In genomic region chr13:97442806-97443205, GRCm38 (mm10) we compare ENCODE assay signal across 10 mouse cellular contexts.
DNase-seq lines count a peak whose midpoint lies in the region; ATAC-seq and TF ChIP-seq lines count a peak whose summit lies in the region.
"Had no signal": no experiment of that assay in that cellular context is flagged by ENCODE, and none has a peak within 500 bp of the region (broad histone marks: within the 10 kb centered on the region; RNA-seq: fewer than 3 reads in every experiment).

No protein-coding gene starts in this region.

- no peaks in the 10 kb centered on the region for H3K9me3 ChIP-seq in hindbrain, embryonic 11.5 days (ENCODE audit: control insufficient read depth, low read length)
- no peaks in the 10 kb centered on the region for H3K9me3 ChIP-seq in hindbrain, postnatal 0 days (ENCODE audit: low read length)
- no peaks in the 10 kb centered on the region for H3K9me3 ChIP-seq in neural tube, embryonic 12.5 days
- no peaks in the 10 kb centered on the region for H3K9me3 ChIP-seq in neural tube, embryonic 15.5 days (replicated peaks)
- no peaks in the 10 kb centered on the region for H3K9me3 ChIP-seq in embryonic facial prominence, embryonic 10.5 days
- H3K9me3 ChIP-seq in stomach, embryonic 16.5 days (replicated peaks; ENCODE audit: control insufficient read depth, low read length) = no peaks in the 10 kb centered on the region

- H3K4me3 ChIP-seq in hindbrain, embryonic 11.5 days (ENCODE audit: low read depth, low read length) = no peak overlapping the region
- H3K4me3 ChIP-seq in hindbrain, postnatal 0 days (ENCODE audit: low read length) = no peak overlapping the region
- no peak overlapping the region for H3K4me3 ChIP-seq in neural tube, embryonic 12.5 days
- no peak overlapping the region for H3K4me3 ChIP-seq in neural tube, embryonic 15.5 days (replicated peaks)
- H3K4me3 ChIP-seq in embryonic facial prominence, embryonic 10.5 days = no peak overlapping the region
- H3K4me3 ChIP-seq in stomach, embryonic 16.5 days (replicated peaks; ENCODE audit: low read length) = no peak overlapping the region

- H3K36me3 ChIP-seq in hindbrain, embryonic 11.5 days (ENCODE audit: control insufficient read depth, insufficient read depth, low read length) = no peaks in the 10 kb centered on the region
- no peaks in the 10 kb centered on the region for H3K36me3 ChIP-seq in hindbrain, postnatal 0 days (ENCODE audit: insufficient read depth, low read length)
- H3K36me3 ChIP-seq in neural tube, embryonic 12.5 days = no peaks in the 10 kb centered on the region
- no peaks in the 10 kb centered on the region for H3K36me3 ChIP-seq in neural tube, embryonic 15.5 days
- H3K36me3 ChIP-seq in embryonic facial prominence, embryonic 10.5 days (replicated peaks) = no peaks in the 10 kb centered on the region
- H3K36me3 ChIP-seq in stomach, embryonic 16.5 days (ENCODE audit: control insufficient read depth, insufficient read depth, low read length) = no peaks in the 10 kb centered on the region

- peak overlapping the region; percentile 42; the same call in 1 of the 2 replicates for H3K27ac ChIP-seq in hindbrain, embryonic 11.5 days (ENCODE audit: low read depth, low read length)
- no peak overlapping the region for H3K27ac ChIP-seq in hindbrain, postnatal 0 days
- no peak overlapping the region for H3K27ac ChIP-seq in neural tube, embryonic 12.5 days
- no peak overlapping the region for H3K27ac ChIP-seq in neural tube, embryonic 15.5 days (replicated peaks)
- peak overlapping the region; percentile 85 for H3K27ac ChIP-seq in embryonic facial prominence, embryonic 10.5 days (replicated peaks)
- H3K27ac ChIP-seq in stomach, embryonic 16.5 days (ENCODE audit: low read length) = peak overlapping the region; percentile 5; the same call in 1 of the 2 replicates

- 91% methylated on average over 1 of the region's 1 CpGs for WGBS in hindbrain, embryonic 11.5 days
- 87% methylated on average over 1 of the region's 1 CpGs for WGBS in hindbrain, postnatal 0 days
- WGBS in neural tube, embryonic 12.5 days = 90% methylated on average over 1 of the region's 1 CpGs
- WGBS in neural tube, embryonic 15.5 days = 86% methylated on average over 1 of the region's 1 CpGs
- 83% methylated on average over 1 of the region's 1 CpGs for WGBS in embryonic facial prominence, embryonic 10.5 days
- 55% methylated on average over 1 of the region's 1 CpGs for WGBS in stomach, embryonic 16.5 days

- no peak for DNase-seq in hindbrain, embryonic 11.5 days (ENCODE audit: low spot score)
- DNase-seq in hindbrain, postnatal 0 days (ENCODE audit: low spot score) = no peak
- no peak for DNase-seq in embryonic facial prominence, embryonic 10.5 days (ENCODE audit: low spot score)
- no peak for DNase-seq in cerebellum, postnatal 14 days
- DNase-seq: kidney, adult 11 months; left cerebral cortex, postnatal 4 days had no signal

- no peaks in the 10 kb centered on the region for H3K27me3 ChIP-seq in hindbrain, embryonic 11.5 days (ENCODE audit: control insufficient read depth, insufficient read depth, low read length)
- no peaks in the 10 kb centered on the region for H3K27me3 ChIP-seq in hindbrain, postnatal 0 days (ENCODE audit: insufficient read depth, low read length)
- H3K27me3 ChIP-seq in neural tube, embryonic 12.5 days (replicated peaks) = no peaks in the 10 kb centered on the region
- no peaks in the 10 kb centered on the region for H3K27me3 ChIP-seq in neural tube, embryonic 15.5 days (replicated peaks)
- peaks cover 7% of the 10 kb centered on the region for H3K27me3 ChIP-seq in embryonic facial prominence, embryonic 10.5 days (replicated peaks; ENCODE audit: low read depth, poor library complexity, severe bottlenecking)
- no peaks in the 10 kb centered on the region for H3K27me3 ChIP-seq in stomach, embryonic 16.5 days (ENCODE audit: control insufficient read depth, insufficient read depth, low read length)
- H3K27me3 ChIP-seq: Patski had no signal

- H3K4me1 ChIP-seq in hindbrain, embryonic 11.5 days (replicated peaks; ENCODE audit: control insufficient read depth, insufficient read depth, low read length) = peaks cover 20% of the 10 kb centered on the region
- peaks cover 26% of the 10 kb centered on the region for H3K4me1 ChIP-seq in hindbrain, postnatal 0 days (ENCODE audit: insufficient read depth, low read length)
- H3K4me1 ChIP-seq in neural tube, embryonic 12.5 days = peaks cover 37% of the 10 kb centered on the region
- H3K4me1 ChIP-seq in neural tube, embryonic 15.5 days = peaks cover 29% of the 10 kb centered on the region
- peaks cover 50% of the 10 kb centered on the region for H3K4me1 ChIP-seq in embryonic facial prominence, embryonic 10.5 days
- peaks cover 11% of the 10 kb centered on the region for H3K4me1 ChIP-seq in stomach, embryonic 16.5 days (ENCODE audit: control insufficient read depth, insufficient read depth, low read length)

- peak overlapping the region; percentile 38; the same call in 1 of the 2 replicates for H3K9ac ChIP-seq in hindbrain, embryonic 11.5 days (ENCODE audit: low read depth, low read length)
- H3K9ac ChIP-seq in hindbrain, postnatal 0 days (replicated peaks; ENCODE audit: low read length) = no peak overlapping the region
- no peak overlapping the region for H3K9ac ChIP-seq in neural tube, embryonic 12.5 days
- H3K9ac ChIP-seq in neural tube, embryonic 15.5 days (replicated peaks) = no peak overlapping the region
- no peak overlapping the region for H3K9ac ChIP-seq in stomach, embryonic 16.5 days (ENCODE audit: low read length)

- no peak for ATAC-seq in hindbrain, embryonic 11.5 days (ENCODE audit: low FRiP score)
- ATAC-seq in hindbrain, postnatal 0 days = no peak
- no peak for ATAC-seq in neural tube, embryonic 12.5 days (ENCODE audit: low FRiP score, low read depth)
- ATAC-seq in neural tube, embryonic 15.5 days (ENCODE audit: low FRiP score) = no peak
- ATAC-seq in stomach, embryonic 16.5 days (ENCODE audit: insufficient read depth, low FRiP score) = no peak
- ATAC-seq: Patski had no signal

- H3K4me2 ChIP-seq in hindbrain, embryonic 11.5 days (replicated peaks; ENCODE audit: low read depth, low read length) = no peak overlapping the region
- no peak overlapping the region for H3K4me2 ChIP-seq in hindbrain, postnatal 0 days (ENCODE audit: low read depth, low read length)
- H3K4me2 ChIP-seq in neural tube, embryonic 12.5 days (replicated peaks) = peak overlapping the region; percentile 32
- H3K4me2 ChIP-seq in neural tube, embryonic 15.5 days = no peak overlapping the region
- H3K4me2 ChIP-seq in stomach, embryonic 16.5 days (ENCODE audit: low read depth, low read length) = no peak overlapping the region

- no peak for TF ChIP-seq CTCF in hindbrain, postnatal 0 days (IDR thresholded peaks at IDR 0.05; ENCODE audit: low read depth)

Comparison
In these comparisons a context has a peak if more than half of its experiments do, and no peak if none do; other contexts are left out.
1. H3K27ac ChIP-seq: peak in hindbrain, embryonic 11.5 days (single experiment), embryonic facial prominence, embryonic 10.5 days (single experiment) and stomach, embryonic 16.5 days (single experiment); none in hindbrain, postnatal 0 days (single experiment), neural tube, embryonic 12.5 days (single experiment) and neural tube, embryonic 15.5 days (single experiment).